Mouse (Mus musculus) embryonic facial prominence, embryonic 13.5 days (tissue): Measurements from ENCODE around the gene Fbxl8. TPM values are rescaled to one million over a fixed set of nuclear protein-coding genes. Genes with fewer than 3 reads are reported as not detected.

Experiments
- ATAC-seq: fragments of 200-750 bp; cut with Nextera tagmentation; 2 replicates; pipeline ENCODE4 v1.8.0; 2017; ENCODE audit warnings: low read depth; ENCODE audit not compliant: insufficient number of reproducible peaks, insufficient read depth, low FRiP score, low TSS enrichment
- H3K27ac ChIP-seq: fragments of 300-500 bp; sonication (generic); 2 replicates; pipeline ENCODE4 v1.5.1; 2015; ENCODE audit warnings: moderate library complexity, mild to moderate bottlenecking, inconsistent platforms
- H3K27me3 ChIP-seq: fragments of 300-500 bp; sonication (generic); 2 replicates; pipeline ENCODE4 v1.6.1; 2015; ENCODE audit warnings: mild to moderate bottlenecking, inconsistent platforms
- H3K36me3 ChIP-seq: fragments of 300-500 bp; sonication (generic); 2 replicates; pipeline ENCODE4 v1.6.1; 2015; ENCODE audit warnings: mild to moderate bottlenecking, inconsistent platforms
- H3K4me1 ChIP-seq: fragments of 300-500 bp; sonication (generic); 2 replicates; pipeline ENCODE4 v1.6.1; 2015; ENCODE audit warnings: inconsistent platforms
- H3K4me2 ChIP-seq: fragments of 300-500 bp; sonication (generic); 2 replicates; pipeline ENCODE4 v1.6.1; 2015; ENCODE audit warnings: moderate library complexity, mild to moderate bottlenecking, inconsistent platforms
- H3K4me3 ChIP-seq: fragments of 300-500 bp; sonication (generic); 2 replicates; pipeline ENCODE4 v1.5.1; 2015; ENCODE audit warnings: mild to moderate bottlenecking, inconsistent platforms
- H3K9ac ChIP-seq: fragments of 300-500 bp; sonication (generic); 2 replicates; pipeline ENCODE4 v1.6.1; 2015; ENCODE audit warnings: mild to moderate bottlenecking, inconsistent platforms
- H3K9me3 ChIP-seq: fragments of 300-500 bp; sonication (generic); 2 replicates; pipeline ENCODE4 v1.6.1; 2016; ENCODE audit warnings: inconsistent platforms
- WGBS: fragments of 180-500 bp; shearing (Covaris S2); methylation state at CpG from one replicate; pipeline ENCODE4 v1.1.7; 2015; ENCODE audit warnings: mixed read lengths; 5-methylcytosine and 5-hydroxymethylcytosine counted together
- microRNA counts: library from miRNA; unstranded; fragments of <30 nt; microRNA quantifications from one replicate; lab custom pipeline; 2016
- microRNA-seq: library from miRNA; unstranded; fragments of <30 nt; microRNA quantifications from one replicate; pipeline ENCODE4, GENCODE M21; 2016
- polyA plus RNA-seq: library from polyadenylated mRNA; unstranded; fragments of >200 nt; fragmentation: Nextera tagmentation; extraction: Ambion mirVana; gene quantifications from 2 replicates; pipeline ENCODE4 v1.2.1, GENCODE M21; 2015

The Fbxl8 gene
- polyA plus RNA-seq, 1 experiment from 2014 or later: 2.1 TPM

- Histone ChIP-seq H3K36me3 (peaks cover 81% of the 10 kb centered on the region), H3K9me3 (no peaks in the 10 kb centered on the region), H3K27ac (no peak overlapping the region), H3K9ac (no peak overlapping the region), H3K4me2 (no peak overlapping the region), H3K4me3 (no peak overlapping the region), H3K27me3 (no peaks in the 10 kb centered on the region), H3K4me1 (peaks cover 24% of the 10 kb centered on the region)
- WGBS: 79% methylated on average over 15 of the region's 15 CpGs
- ATAC-seq: no peak
These were observed 44.8 kb downstream of the Fbxl8 start for GRCm38 (mm10) chr8:105309142-105309847.

- Histone ChIP-seq H3K27me3 (no peaks in the 10 kb centered on the region), H3K27ac (no peak overlapping the region), H3K36me3 (peaks cover 83% of the 10 kb centered on the region), H3K4me1 (peaks cover 16% of the 10 kb centered on the region), H3K4me2 (no peak overlapping the region), H3K4me3 (no peak overlapping the region), H3K9me3 (no peaks in the 10 kb centered on the region), H3K9ac (no peak overlapping the region)
- ATAC-seq: no peak
- WGBS: 87% methylated on average over 8 of the region's 8 CpGs
These were observed 45.7 kb downstream of the Fbxl8 start for GRCm38 (mm10) chr8:105310118-105310517.

GRCm38 (mm10) chr8:105311718-105312117 lies 47.3 kb downstream of the Fbxl8 start:
- H3K9me3 ChIP-seq: no peaks in the 10 kb centered on the region
- H3K27ac ChIP-seq: no peak overlapping the region
- no peaks in the 10 kb centered on the region for H3K27me3 ChIP-seq
- 93% methylated on average over 1 of the region's 1 CpGs for WGBS
- no peak overlapping the region for H3K4me2 ChIP-seq
- H3K4me3 ChIP-seq: no peak overlapping the region
- ATAC-seq: no peak
- peaks cover 94% of the 10 kb centered on the region for H3K36me3 ChIP-seq
- H3K4me1 ChIP-seq: peaks cover 1% of the 10 kb centered on the region
- no peak overlapping the region for H3K9ac ChIP-seq

GRCm38 (mm10) chr8:105312891-105313481 lies 48.5 kb downstream of the Fbxl8 start:
- WGBS: 93% methylated on average over 8 of the region's 8 CpGs
- no peak overlapping the region for H3K4me3 ChIP-seq
- H3K36me3 ChIP-seq: peaks cover 93% of the 10 kb centered on the region
- H3K9ac ChIP-seq: no peak overlapping the region
- H3K4me2 ChIP-seq: no peak overlapping the region
- no peaks in the 10 kb centered on the region for H3K27me3 ChIP-seq
- H3K9me3 ChIP-seq: no peaks in the 10 kb centered on the region
- ATAC-seq: no peak
- H3K27ac ChIP-seq: no peak overlapping the region
- H3K4me1 ChIP-seq: no peaks in the 10 kb centered on the region

GRCm38 (mm10) chr8:105313622-105314402 lies 49.4 kb downstream of the Fbxl8 start:
- Histone ChIP-seq H3K9me3 (no peaks in the 10 kb centered on the region), H3K27ac (no peak overlapping the region), H3K36me3 (peaks cover 93% of the 10 kb centered on the region), H3K27me3 (no peaks in the 10 kb centered on the region), H3K4me2 (no peak overlapping the region), H3K4me3 (no peak overlapping the region), H3K4me1 (no peaks in the 10 kb centered on the region), H3K9ac (no peak overlapping the region)
- ATAC-seq: no peak
- 83% methylated on average over 9 of the region's 9 CpGs for WGBS

GRCm38 (mm10) chr8:105315073-105315769 lies 50.8 kb downstream of the Fbxl8 start:
- peaks cover 93% of the 10 kb centered on the region for H3K36me3 ChIP-seq
- no peak overlapping the region for H3K4me3 ChIP-seq
- no peak overlapping the region for H3K27ac ChIP-seq
- H3K27me3 ChIP-seq: no peaks in the 10 kb centered on the region
- H3K9me3 ChIP-seq: no peaks in the 10 kb centered on the region
- no peak overlapping the region for H3K4me2 ChIP-seq
- H3K4me1 ChIP-seq: no peaks in the 10 kb centered on the region
- whole genome bisulfite sequencing: 86% methylated on average over 18 of the region's 18 CpGs
- H3K9ac ChIP-seq: no peak overlapping the region; the same call in 1 of the 2 replicates
- ATAC-seq: no peak

- H3K9ac ChIP-seq: no peak overlapping the region
- peaks cover 78% of the 10 kb centered on the region for H3K36me3 ChIP-seq
- no peak for ATAC-seq
- no peak overlapping the region for H3K4me3 ChIP-seq
- WGBS: 86% methylated on average over 4 of the region's 4 CpGs
- H3K4me2 ChIP-seq: no peak overlapping the region
- H3K4me1 ChIP-seq: no peaks in the 10 kb centered on the region
- H3K27ac ChIP-seq: no peak overlapping the region
- no peaks in the 10 kb centered on the region for H3K27me3 ChIP-seq
- no peaks in the 10 kb centered on the region for H3K9me3 ChIP-seq
These were observed 53.5 kb downstream of the Fbxl8 start for GRCm38 (mm10) chr8:105317941-105318340.

- 84% methylated on average over 11 of the region's 11 CpGs for WGBS
- H3K36me3 ChIP-seq: peaks cover 75% of the 10 kb centered on the region
- H3K4me3 ChIP-seq: no peak overlapping the region
- H3K4me2 ChIP-seq: no peak overlapping the region
- no peaks in the 10 kb centered on the region for H3K27me3 ChIP-seq
- no peak overlapping the region for H3K27ac ChIP-seq
- no peaks in the 10 kb centered on the region for H3K4me1 ChIP-seq
- no peak overlapping the region; the same call in 1 of the 2 replicates for H3K9ac ChIP-seq
- no peaks in the 10 kb centered on the region for H3K9me3 ChIP-seq
- ATAC-seq: no peak
These were observed 54.3 kb downstream of the Fbxl8 start for GRCm38 (mm10) chr8:105318662-105319190.

MicroRNA genes within 50 kb of the gene (microRNA counts, 519-probe panel; counts per million panel counts)
- 236 counts per million, percentile 44 among the panel's probes with 10 or more counts for microRNA mmu-miR-328 (lab: Ali Mortazavi, UCI)

Small RNA genes lying within 50 kb of the gene (microRNA-seq; reads per million reads assigned to microRNA genes)
- not detected for gene Gm27320
- 212 reads per million, percentile 62 among the genes with 10 or more reads in this experiment for gene Mir328

Other genes with a start within 250 kb of the Fbxl8 start
- gene Ces3a, start 216.0 kb upstream of the Fbxl8 start, polyA plus RNA-seq: not detected in 2 replicates
- not detected in 2 replicates for gene Ces3b, start 180.9 kb upstream of the Fbxl8 start, polyA plus RNA-seq
- gene Ces4a, start 132.8 kb upstream of the Fbxl8 start, polyA plus RNA-seq: 0.18 TPM in 1 of 2 replicates, not detected in the other
- 102 and 118 TPM in 2 replicates for gene Cbfb, start 94.0 kb upstream of the Fbxl8 start, polyA plus RNA-seq
- gene D230025D16Rik, start 39.5 kb upstream of the Fbxl8 start, polyA plus RNA-seq: 24.5 and 26.6 TPM in 2 replicates
- 25.9 and 29.7 TPM in 2 replicates for gene B3gnt9, start 9.5 kb upstream of the Fbxl8 start, polyA plus RNA-seq
- 22.8 and 24.7 TPM in 2 replicates for gene Tradd, start within 50 bp of the Fbxl8 start, polyA plus RNA-seq
- 0.13 and 0.22 TPM in 2 replicates for gene Hsf4, start 5.2 kb downstream of the Fbxl8 start, polyA plus RNA-seq
- 1.8 and 2.8 TPM in 2 replicates for gene Nol3, start 11.5 kb downstream of the Fbxl8 start, polyA plus RNA-seq
- gene 4931428F04Rik, start 25.2 kb downstream of the Fbxl8 start, polyA plus RNA-seq: 22.1 and 23.0 TPM in 2 replicates
- 10.2 and 11.1 TPM in 2 replicates for gene Exoc3l, start 31.5 kb downstream of the Fbxl8 start, polyA plus RNA-seq
- 78.9 and 81.7 TPM in 2 replicates for gene E2f4, start 33.0 kb downstream of the Fbxl8 start, polyA plus RNA-seq
- 6.0 and 6.7 TPM in 2 replicates for gene Elmo3, start 41.0 kb downstream of the Fbxl8 start, polyA plus RNA-seq
- gene Lrrc29, start 61.6 kb downstream of the Fbxl8 start, polyA plus RNA-seq: 1.3 and 1.8 TPM in 2 replicates
- gene Tmem208, start 61.7 kb downstream of the Fbxl8 start, polyA plus RNA-seq: 121 TPM in 2 replicates
- gene Fhod1, start 83.3 kb downstream of the Fbxl8 start, polyA plus RNA-seq: 2.3 and 3.0 TPM in 2 replicates
- 5.9 and 6.0 TPM in 2 replicates for gene Slc9a5, start 84.2 kb downstream of the Fbxl8 start, polyA plus RNA-seq
- gene Plekhg4, start 108.6 kb downstream of the Fbxl8 start, polyA plus RNA-seq: 0.39 and 0.81 TPM in 2 replicates
- not detected in 2 replicates for gene Kctd19, start 148.9 kb downstream of the Fbxl8 start, polyA plus RNA-seq
- gene Lrrc36, start 148.9 kb downstream of the Fbxl8 start, polyA plus RNA-seq: 0.22 TPM in 1 of 2 replicates, not detected in the other
- gene Tppp3, start 206.9 kb downstream of the Fbxl8 start, polyA plus RNA-seq: 18.7 and 23.1 TPM in 2 replicates
- 52.2 and 53.3 TPM in 2 replicates for gene Zdhhc1, start 232.3 kb downstream of the Fbxl8 start, polyA plus RNA-seq